Mouse (Mus musculus) CH12.LX (cell line): ENCODE measurements around the gene Lmbrd2.
"Not testable (repeated sequence)": the region's sequence is repeated elsewhere in the genome, so short reads cannot be mapped to it uniquely, and the experiment has no call there.

Source experiments
- CHD2 ChIP-seq: IDR thresholded peaks from 2 replicates; pipeline ENCODE4 v1.6.1; 2011; ENCODE audit warnings: low read length, improper control_type of control experiment
- CTCF ChIP-seq, 2 experiments: IDR thresholded peaks in 1 of 2; conservative IDR thresholded peaks in 1 of 2; 2 replicates each; pipeline ENCODE4 v1.5.1; 2011 to 2012; ENCODE audit warnings: low read depth in 2 of 2, low read length in 2 of 2, improper control_type of control experiment in 1 of 2, inconsistent platforms in 1 of 2, mild to moderate bottlenecking in 1 of 2, moderate library complexity in 1 of 2
- ETS1 ChIP-seq: conservative IDR thresholded peaks from 2 replicates; pipeline ENCODE4 v1.6.1; 2012; ENCODE audit warnings: low read depth, mild to moderate bottlenecking, inconsistent platforms, low read length, improper control_type of control experiment, moderate library complexity
- HCFC1 ChIP-seq: IDR thresholded peaks from 2 replicates; pipeline ENCODE4 v1.6.1; 2012; ENCODE audit warnings: low read depth, mild to moderate bottlenecking, inconsistent platforms, low read length, improper control_type of control experiment
- POLR2A ChIP-seq: IDR thresholded peaks from 2 replicates; pipeline ENCODE4 v1.6.1; 2011; ENCODE audit warnings: low read depth, mild to moderate bottlenecking, improper control_type of control experiment, low read length
- SIN3A ChIP-seq: IDR thresholded peaks from 2 replicates; pipeline ENCODE4 v1.6.1; 2012; ENCODE audit warnings: low read length, improper control_type of control experiment, inconsistent platforms
- TCF12 ChIP-seq: IDR thresholded peaks from 2 replicates; pipeline ENCODE4 v1.6.1; 2014; ENCODE audit warnings: low read depth, mild to moderate bottlenecking, inconsistent platforms, low read length, improper control_type of control experiment
- USF1 ChIP-seq: IDR thresholded peaks from 2 replicates; pipeline ENCODE4 v1.6.1; 2014; ENCODE audit warnings: low read depth, mild to moderate bottlenecking, inconsistent platforms, low read length, improper control_type of control experiment
- ZC3H11A ChIP-seq: IDR thresholded peaks from 2 replicates; pipeline ENCODE4 v1.6.1; 2012; ENCODE audit warnings: low read depth, mild to moderate bottlenecking, inconsistent platforms, low read length, improper control_type of control experiment
- ZKSCAN1 ChIP-seq: IDR thresholded peaks from 2 replicates; pipeline ENCODE4 v1.6.1; 2012; ENCODE audit warnings: low read depth, inconsistent platforms, low read length, improper control_type of control experiment, borderline replicate concordance

DNA sequence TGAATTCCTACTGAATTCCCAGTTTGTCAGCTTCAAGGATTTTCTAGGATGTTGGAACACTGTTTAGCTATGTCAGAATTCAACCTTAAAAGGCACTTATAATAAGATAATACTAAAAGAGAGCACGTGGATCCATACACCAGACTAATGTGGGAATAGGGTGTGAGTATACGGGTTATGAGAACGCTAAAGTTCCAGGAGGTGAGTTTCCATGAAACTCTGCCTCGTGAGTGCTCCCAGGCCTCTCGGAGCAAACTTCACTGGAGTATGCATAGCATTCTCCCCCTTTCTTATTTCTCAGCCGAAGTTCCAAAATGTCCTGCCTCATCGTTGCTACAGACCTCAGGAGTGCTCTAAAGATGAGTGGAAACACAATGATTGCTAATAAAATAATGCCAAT is 73.1 kb downstream of the Lmbrd2 start:
- TF ChIP-seq SIN3A; USF1; TCF12; CTCF (conservative IDR thresholded peaks at IDR 0.05 in 1 of 2, IDR thresholded peaks at IDR 0.05 in 1 of 2; ENCODE audit: low read depth in 2 of 2, low read length in 2 of 2); POLR2A; HCFC1; ZC3H11A; ZKSCAN1; CHD2; ETS1: not testable (repeated sequence)
